Mouse (Mus musculus) megakaryocyte, embryonic 14.5 days (primary cell): Measurements from ENCODE around the gene Smagp.

ENCODE experiments used
- FLI1 ChIP-seq: IDR thresholded peaks from 2 replicates; pipeline ENCODE4 v1.6.1; 2012; ENCODE audit warnings: low read length, inconsistent platforms, mixed read lengths
- GATA1 ChIP-seq: IDR thresholded peaks from 3 replicates; pipeline ENCODE4 v1.6.1; 2012; ENCODE audit warnings: mixed read lengths, low read length, inconsistent platforms, borderline replicate concordance

- TF ChIP-seq GATA1: no peak
- TF ChIP-seq FLI1: no peak
Measured at GRCm38 (mm10) chr15:100590436-100590835, 46.3 kb downstream of the Smagp start.
